Mouse (Mus musculus) E14TG2a.4 (cell line): ENCODE measurements at regions not wholly inside any gene's neighbourhood (a gene's known extent, or its start where the extent isn't known, plus 50 kb on each side); places are given as distances from the start of the nearest gene placed in this dataset.

ENCODE experiments used
- CTCF ChIP-seq: conservative IDR thresholded peaks from 2 replicates; pipeline ENCODE4 v1.5.1; 2014; ENCODE audit warnings: low read length
- NANOG ChIP-seq: IDR thresholded peaks from 2 replicates; pipeline ENCODE4 v1.6.1; 2014; ENCODE audit warnings: borderline replicate concordance, low read length, mixed read lengths
- POU5F1 ChIP-seq: IDR thresholded peaks from 2 replicates; pipeline ENCODE4 v1.6.1; 2014; ENCODE audit warnings: low read length, borderline replicate concordance

- TF ChIP-seq CTCF (no peak), NANOG (no peak), POU5F1 (no peak)
These were observed 433.4 kb upstream of the Ptbp2 start for GRCm38 (mm10) chr3:120217710-120218109.
